Mouse (Mus musculus) neural tube, embryonic 13.5 days (tissue): ENCODE data around the gene BC005537. TPM values are rescaled to one million over a fixed set of nuclear protein-coding genes. Genes with fewer than 3 reads are reported as not detected.

Experiments
- ATAC-seq: fragments of 200-750 bp; cut with Nextera tagmentation; 2 replicates; pipeline ENCODE4 v1.8.0; 2017; ENCODE audit warnings: low read depth, mild to moderate bottlenecking, moderate TSS enrichment, moderate library complexity
- H3K27ac ChIP-seq: fragments of 300-500 bp; sonication (generic); replicated peaks from 2 replicates; pipeline ENCODE4 v1.5.1; 2015; ENCODE audit warnings: moderate library complexity, mild to moderate bottlenecking, inconsistent platforms
- H3K27me3 ChIP-seq: fragments of 300-500 bp; sonication (generic); 2 replicates; pipeline ENCODE4 v1.6.1; 2015; ENCODE audit warnings: mild to moderate bottlenecking, inconsistent platforms
- H3K36me3 ChIP-seq: fragments of 300-500 bp; sonication (generic); 2 replicates; pipeline ENCODE4 v1.6.1; 2015; ENCODE audit warnings: mild to moderate bottlenecking, inconsistent platforms
- H3K4me1 ChIP-seq: fragments of 300-500 bp; sonication (generic); replicated peaks from 2 replicates; pipeline ENCODE4 v1.6.1; 2015; ENCODE audit warnings: inconsistent platforms
- H3K4me2 ChIP-seq: fragments of 300-500 bp; sonication (generic); 2 replicates; pipeline ENCODE4 v1.6.1; 2015; ENCODE audit warnings: inconsistent platforms, mild to moderate bottlenecking, moderate library complexity
- H3K4me3 ChIP-seq: fragments of 300-500 bp; sonication (generic); 2 replicates; pipeline ENCODE4 v1.5.1; 2015; ENCODE audit warnings: mild to moderate bottlenecking, inconsistent platforms
- H3K9ac ChIP-seq: fragments of 300-500 bp; sonication (generic); 2 replicates; pipeline ENCODE4 v1.6.1; 2015; ENCODE audit warnings: moderate library complexity, mild to moderate bottlenecking, inconsistent platforms
- H3K9me3 ChIP-seq: fragments of 300-500 bp; sonication (generic); 2 replicates; pipeline ENCODE4 v1.6.1; 2016; ENCODE audit warnings: inconsistent platforms
- WGBS: fragments of 180-500 bp; shearing (Covaris S2); methylation state at CpG from one replicate; pipeline ENCODE4 v1.1.7; 2015; 5-methylcytosine and 5-hydroxymethylcytosine counted together
- polyA plus RNA-seq: library from polyadenylated mRNA; unstranded; fragments of >200 nt; fragmentation: Nextera tagmentation; extraction: Ambion mirVana; gene quantifications from 2 replicates; pipeline ENCODE4 v1.2.1, GENCODE M21; 2015

BC005537 gene
- polyA plus RNA-seq, 1 experiment from 2014 or later: 20.7 TPM

DNA sequence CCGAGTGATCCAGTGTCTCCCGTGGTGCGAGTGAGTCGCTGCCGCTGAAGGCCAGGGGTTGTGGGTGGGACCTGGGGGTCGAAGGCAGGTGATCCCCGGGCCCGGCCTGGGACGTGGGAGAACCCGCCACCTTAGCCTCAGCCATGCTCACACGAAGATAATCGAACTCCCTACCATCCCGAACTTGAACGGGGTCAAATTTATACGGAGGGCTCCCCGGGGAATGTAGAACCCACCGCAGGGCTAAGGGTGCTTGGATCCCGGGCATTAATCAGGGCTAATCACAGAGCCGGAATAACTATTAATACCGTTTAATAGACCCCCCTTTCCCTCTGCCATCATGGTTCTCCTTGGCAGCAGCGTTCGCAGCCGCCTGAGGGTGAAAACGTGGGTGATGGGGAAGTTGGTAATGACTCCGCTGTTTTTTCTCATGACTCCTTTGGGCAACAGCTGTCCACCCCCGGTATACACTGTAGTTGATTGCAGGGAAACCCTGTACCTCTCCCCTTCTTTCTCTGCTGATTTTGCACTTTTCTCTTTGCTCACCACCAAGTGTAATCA lies 754 bp downstream of the BC005537 start:
- ATAC-seq: no peak
- no peaks in the 10 kb centered on the region for H3K9me3 ChIP-seq
- peak overlapping the region; percentile 99 for H3K27ac ChIP-seq
- peaks cover 16% of the 10 kb centered on the region for H3K36me3 ChIP-seq
- peak overlapping the region; percentile 89 for H3K4me2 ChIP-seq
- peaks cover 39% of the 10 kb centered on the region for H3K4me1 ChIP-seq
- peak overlapping the region; percentile 98 for H3K4me3 ChIP-seq
- H3K27me3 ChIP-seq: no peaks in the 10 kb centered on the region
- peak overlapping the region; percentile 96 for H3K9ac ChIP-seq
- under 1% methylated on average over 26 of the region's 26 CpGs for WGBS

DNA sequence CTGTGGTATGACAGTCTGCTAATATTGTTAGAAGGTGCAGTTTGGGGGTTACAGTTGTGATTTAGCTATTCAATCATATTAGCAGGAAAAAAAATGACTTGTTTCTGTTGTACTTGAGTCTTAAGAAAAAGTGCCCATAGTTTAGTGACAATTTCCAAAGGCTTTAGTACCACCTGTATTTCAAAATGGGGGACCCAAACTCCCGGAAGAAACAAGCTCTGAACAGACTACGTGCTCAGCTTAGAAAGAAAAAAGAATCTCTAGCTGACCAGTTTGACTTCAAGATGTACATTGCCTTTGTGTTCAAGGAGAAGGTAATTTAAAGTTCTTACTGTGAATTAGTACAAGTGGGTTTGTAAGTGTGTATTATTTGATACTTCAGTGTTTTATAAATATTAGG lies 1.7 kb downstream of the BC005537 start:
- H3K36me3 ChIP-seq: peaks cover 26% of the 10 kb centered on the region
- H3K9me3 ChIP-seq: no peaks in the 10 kb centered on the region
- peak overlapping the region; percentile 89 for H3K4me2 ChIP-seq
- peaks cover 39% of the 10 kb centered on the region for H3K4me1 ChIP-seq
- WGBS: 23% methylated on average over 2 of the region's 2 CpGs
- no peaks in the 10 kb centered on the region for H3K27me3 ChIP-seq
- no peak overlapping the region for H3K27ac ChIP-seq
- ATAC-seq: no peak
- H3K4me3 ChIP-seq: peak overlapping the region; percentile 98
- H3K9ac ChIP-seq: peak overlapping the region; percentile 96

DNA sequence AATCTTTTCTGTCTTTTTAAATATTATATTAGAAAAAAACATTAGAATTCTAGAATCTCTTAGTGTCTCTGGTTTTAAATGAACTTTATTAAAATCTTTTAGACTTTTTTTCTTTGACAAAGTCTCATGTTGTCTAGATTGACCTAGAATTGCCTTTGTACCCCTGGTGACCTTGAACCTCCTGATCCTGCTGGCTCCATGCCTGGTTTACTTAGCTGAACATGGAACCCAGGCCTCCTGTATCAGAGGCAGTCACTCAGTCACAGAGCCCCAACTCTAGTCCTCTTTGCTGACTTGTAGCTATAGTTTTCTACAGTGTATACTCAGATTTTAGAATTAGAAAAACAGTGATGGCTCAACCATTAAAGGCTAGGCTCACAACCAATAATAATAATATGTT lies 4.6 kb downstream of the BC005537 start:
- H3K9ac ChIP-seq: no peak overlapping the region
- H3K36me3 ChIP-seq: peaks cover 52% of the 10 kb centered on the region
- no peaks in the 10 kb centered on the region for H3K27me3 ChIP-seq
- H3K4me1 ChIP-seq: peaks cover 34% of the 10 kb centered on the region
- no peak overlapping the region for H3K27ac ChIP-seq
- no peak for ATAC-seq
- no peaks in the 10 kb centered on the region for H3K9me3 ChIP-seq
- no peak overlapping the region for H3K4me2 ChIP-seq
- H3K4me3 ChIP-seq: no peak overlapping the region

DNA sequence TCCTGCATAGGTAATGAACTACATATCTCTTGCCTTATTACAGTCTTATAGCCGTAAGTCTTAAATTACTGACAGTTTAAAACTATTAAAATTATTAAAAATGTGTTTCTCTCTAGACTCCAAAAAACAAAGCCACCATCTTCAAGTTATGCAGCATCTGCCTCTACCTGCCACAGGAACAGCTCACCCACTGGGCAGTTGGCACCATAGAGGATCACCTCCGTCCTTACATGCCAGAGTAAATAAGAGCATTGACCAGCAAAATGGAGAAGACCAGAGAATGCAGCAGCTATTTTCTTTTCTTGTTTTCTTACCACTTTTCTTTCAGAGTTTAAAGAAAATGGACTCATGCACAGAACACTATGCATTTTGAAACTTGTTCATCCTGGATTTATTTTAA lies 11.1 kb downstream of the BC005537 start:
- 94% methylated on average over 2 of the region's 2 CpGs for WGBS
- H3K27me3 ChIP-seq: no peaks in the 10 kb centered on the region
- no peak overlapping the region for H3K4me2 ChIP-seq
- H3K4me1 ChIP-seq: no peaks in the 10 kb centered on the region
- no peak for ATAC-seq
- no peak overlapping the region for H3K9ac ChIP-seq
- no peaks in the 10 kb centered on the region for H3K9me3 ChIP-seq
- H3K4me3 ChIP-seq: no peak overlapping the region
- H3K36me3 ChIP-seq: peaks cover 73% of the 10 kb centered on the region
- H3K27ac ChIP-seq: no peak overlapping the region

DNA sequence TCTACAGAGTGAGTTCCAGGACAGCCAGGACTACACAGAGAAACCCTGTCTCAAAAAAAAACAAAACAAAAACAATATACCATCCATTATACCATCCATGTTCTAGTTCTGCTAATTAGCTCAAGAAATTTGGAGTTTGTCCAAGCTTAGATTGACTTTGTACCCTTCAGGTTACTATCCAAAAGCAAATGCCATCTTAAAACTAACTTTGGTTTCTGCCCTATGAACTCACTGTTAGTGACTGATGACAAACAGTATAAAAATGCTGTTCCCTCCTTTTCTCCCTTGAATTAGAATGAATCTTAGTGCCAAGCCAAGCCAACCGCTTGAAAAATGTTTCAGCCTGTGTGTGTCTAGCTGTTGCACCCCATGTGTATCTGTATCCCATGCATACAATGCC lies 13.2 kb downstream of the BC005537 start:
- Histone ChIP-seq H3K27me3 (no peaks in the 10 kb centered on the region), H3K27ac (no peak overlapping the region), H3K4me2 (no peak overlapping the region), H3K36me3 (peaks cover 55% of the 10 kb centered on the region), H3K4me1 (no peaks in the 10 kb centered on the region), H3K9ac (no peak overlapping the region), H3K4me3 (no peak overlapping the region), H3K9me3 (no peaks in the 10 kb centered on the region)
- ATAC-seq: no peak
- WGBS: 91% methylated on average over 1 of the region's 1 CpGs

DNA sequence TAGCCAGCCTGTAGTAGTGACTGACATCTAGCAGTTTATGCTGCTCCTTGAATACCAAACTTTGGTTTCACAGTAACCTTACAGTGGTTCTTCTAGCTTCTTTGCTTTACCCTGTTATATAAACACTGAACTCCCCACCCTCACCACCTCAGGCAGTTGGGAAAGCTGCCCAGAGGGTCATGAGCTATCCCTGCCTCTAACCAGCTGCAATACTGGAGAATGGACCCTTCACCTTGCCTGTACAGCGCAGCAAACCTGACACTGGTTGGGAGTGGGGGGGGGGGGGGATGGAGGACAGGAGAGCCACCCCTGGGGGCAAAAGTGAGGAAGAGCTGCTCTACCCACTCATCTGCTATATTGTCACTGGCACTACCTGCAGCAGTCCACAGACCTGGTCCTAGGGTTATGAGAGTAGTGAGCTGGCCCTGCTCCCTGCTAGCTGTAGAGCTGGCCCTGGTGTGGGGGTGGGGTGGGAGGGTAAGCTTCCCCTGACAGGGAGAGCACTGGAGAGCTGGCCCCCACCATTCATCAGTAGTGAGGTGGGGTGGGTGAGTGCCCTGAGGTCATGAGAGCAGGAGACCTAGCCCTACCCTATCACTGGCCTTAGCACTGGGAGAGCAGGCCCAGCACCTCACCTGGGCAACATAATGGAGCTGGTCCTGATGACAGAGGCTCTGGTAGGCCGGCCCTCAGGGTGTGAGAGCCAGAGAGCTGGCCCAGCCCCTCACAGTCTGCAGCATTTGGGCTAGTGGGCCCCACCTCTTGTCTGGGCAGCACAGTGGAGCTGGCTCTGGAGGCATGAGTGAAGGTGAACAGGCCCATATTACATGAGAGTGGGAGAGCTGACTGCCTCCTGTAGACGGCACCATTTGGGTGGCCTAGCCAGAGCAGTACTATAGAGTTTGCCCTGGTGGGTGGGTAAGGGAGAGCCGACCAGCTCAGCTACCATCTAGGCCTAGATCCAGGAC lies 15.0 kb downstream of the BC005537 start:
- Histone ChIP-seq H3K27ac (no peak overlapping the region), H3K4me3 (no peak overlapping the region), H3K27me3 (no peaks in the 10 kb centered on the region), H3K4me2 (no peak overlapping the region), H3K9me3 (no peaks in the 10 kb centered on the region), H3K4me1 (no peaks in the 10 kb centered on the region), H3K36me3 (peaks cover 37% of the 10 kb centered on the region), H3K9ac (no peak overlapping the region)
- peak; percentile 79 for ATAC-seq
- WGBS: 71% methylated on average over 4 of the region's 4 CpGs

DNA sequence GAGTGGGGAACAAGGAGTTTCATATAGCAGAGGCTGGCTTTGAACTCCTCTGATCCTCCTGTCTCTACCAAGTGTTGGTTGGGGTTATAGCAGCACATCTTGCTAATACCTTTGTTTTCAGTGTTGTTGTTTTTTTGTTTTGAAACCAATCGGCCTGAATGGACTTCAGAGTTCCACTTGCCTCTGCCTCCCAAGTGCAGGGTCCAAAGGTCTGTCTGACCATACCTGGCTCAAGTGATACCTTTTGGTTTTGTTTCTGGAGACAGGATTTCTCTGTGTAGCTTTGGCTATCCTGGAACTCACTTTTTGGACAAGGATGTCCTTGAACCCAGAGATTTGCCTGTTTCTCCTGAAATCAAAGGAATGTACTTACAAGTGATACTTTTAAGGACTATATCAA lies 18.5 kb downstream of the BC005537 start:
- Histone ChIP-seq H3K36me3 (peaks cover 10% of the 10 kb centered on the region), H3K27me3 (no peaks in the 10 kb centered on the region), H3K4me2 (no peak overlapping the region), H3K4me3 (no peak overlapping the region), H3K9ac (no peak overlapping the region), H3K4me1 (no peaks in the 10 kb centered on the region), H3K27ac (no peak overlapping the region), H3K9me3 (no peaks in the 10 kb centered on the region)
- 78% methylated on average over 1 of the region's 1 CpGs for WGBS
- ATAC-seq: no peak

DNA sequence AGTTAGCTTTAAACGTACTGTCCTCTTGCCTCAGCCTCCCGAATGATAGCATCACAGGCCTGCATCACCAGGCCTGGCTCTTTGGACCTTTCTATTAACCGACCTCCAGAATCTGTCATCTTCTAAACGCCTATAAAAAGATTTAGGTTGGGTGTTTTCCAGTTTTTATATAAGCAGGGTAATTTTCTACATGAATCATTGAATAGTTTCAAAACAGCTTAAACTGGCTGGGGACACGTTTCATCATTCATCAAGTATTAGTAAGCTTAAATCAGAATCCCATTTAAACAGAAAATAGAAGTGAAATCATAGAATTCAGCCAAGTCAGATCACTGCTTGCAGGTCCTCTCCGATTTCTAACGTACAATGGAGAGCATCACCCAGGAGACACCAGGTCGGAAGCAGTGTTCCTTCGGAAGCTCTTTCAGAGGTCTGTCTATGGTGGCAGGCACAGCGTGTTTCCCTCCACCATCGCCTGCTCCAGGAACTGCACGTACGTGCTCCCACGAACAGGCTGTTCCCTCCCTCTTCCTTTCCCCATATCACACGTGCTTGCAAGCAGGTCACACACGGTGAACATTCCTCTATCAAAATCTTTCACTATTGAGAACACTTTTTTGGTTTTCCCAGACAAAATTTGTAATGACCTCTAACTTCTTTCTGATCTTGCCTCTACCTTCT lies 21.3 kb downstream of the BC005537 start:
- H3K27me3 ChIP-seq: no peaks in the 10 kb centered on the region
- no peak overlapping the region for H3K4me3 ChIP-seq
- 88% methylated on average over 16 of the region's 16 CpGs for WGBS
- H3K4me2 ChIP-seq: no peak overlapping the region
- no peak for ATAC-seq
- no peak overlapping the region for H3K9ac ChIP-seq
- no peaks in the 10 kb centered on the region for H3K4me1 ChIP-seq
- no peaks in the 10 kb centered on the region for H3K36me3 ChIP-seq
- H3K9me3 ChIP-seq: no peaks in the 10 kb centered on the region
- no peak overlapping the region for H3K27ac ChIP-seq

DNA sequence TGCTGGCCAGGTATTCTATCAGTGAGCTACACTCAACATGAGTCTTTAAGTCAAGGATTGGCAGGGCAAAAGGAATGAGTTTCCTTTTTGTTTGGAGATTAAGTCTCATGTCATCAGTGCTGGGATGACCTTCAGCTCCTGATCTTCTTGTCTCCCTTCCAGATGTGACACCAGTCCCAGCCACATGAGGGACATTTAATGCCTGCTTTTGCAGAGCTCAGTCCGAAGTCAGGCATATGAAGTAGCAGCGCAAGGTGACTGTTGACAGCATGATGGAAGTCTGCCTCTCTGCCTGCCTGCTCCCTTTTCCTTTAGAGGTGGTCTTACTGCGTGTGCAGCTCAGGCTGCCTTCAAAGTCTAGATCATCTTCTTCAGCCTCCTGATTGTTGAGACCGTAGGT lies 23.2 kb downstream of the BC005537 start:
- Histone ChIP-seq H3K4me1 (no peaks in the 10 kb centered on the region), H3K36me3 (no peaks in the 10 kb centered on the region), H3K9ac (no peak overlapping the region), H3K4me3 (no peak overlapping the region), H3K27me3 (no peaks in the 10 kb centered on the region), H3K27ac (no peak overlapping the region), H3K9me3 (no peaks in the 10 kb centered on the region), H3K4me2 (no peak overlapping the region)
- ATAC-seq: no peak
- WGBS: 96% methylated on average over 4 of the region's 4 CpGs

DNA sequence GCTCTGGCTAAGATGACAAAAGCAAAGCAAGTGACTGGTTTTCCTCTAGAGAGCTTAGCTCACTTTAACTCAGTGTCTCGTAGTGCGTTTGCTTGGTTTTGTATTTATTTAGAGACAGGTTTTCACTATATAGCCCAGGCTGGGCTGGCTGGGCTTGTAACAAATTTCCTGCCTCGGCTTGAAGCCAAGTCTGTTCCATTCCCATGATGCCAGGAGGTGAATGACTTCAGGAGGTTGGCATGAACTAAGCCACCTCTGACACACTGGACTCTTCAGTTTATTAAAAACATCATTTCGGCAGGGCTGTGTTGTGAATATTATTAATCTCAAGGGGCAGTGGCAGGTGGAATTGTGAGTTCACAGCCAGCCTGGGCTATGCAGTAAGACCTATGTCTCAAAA lies 24.1 kb downstream of the BC005537 start:
- 92% methylated on average over 4 of the region's 4 CpGs for WGBS
- Histone ChIP-seq H3K4me2 (no peak overlapping the region), H3K27ac (no peak overlapping the region), H3K4me3 (no peak overlapping the region), H3K27me3 (no peaks in the 10 kb centered on the region), H3K36me3 (no peaks in the 10 kb centered on the region), H3K9ac (no peak overlapping the region), H3K9me3 (no peaks in the 10 kb centered on the region), H3K4me1 (peaks cover 2% of the 10 kb centered on the region)
- no peak for ATAC-seq

DNA sequence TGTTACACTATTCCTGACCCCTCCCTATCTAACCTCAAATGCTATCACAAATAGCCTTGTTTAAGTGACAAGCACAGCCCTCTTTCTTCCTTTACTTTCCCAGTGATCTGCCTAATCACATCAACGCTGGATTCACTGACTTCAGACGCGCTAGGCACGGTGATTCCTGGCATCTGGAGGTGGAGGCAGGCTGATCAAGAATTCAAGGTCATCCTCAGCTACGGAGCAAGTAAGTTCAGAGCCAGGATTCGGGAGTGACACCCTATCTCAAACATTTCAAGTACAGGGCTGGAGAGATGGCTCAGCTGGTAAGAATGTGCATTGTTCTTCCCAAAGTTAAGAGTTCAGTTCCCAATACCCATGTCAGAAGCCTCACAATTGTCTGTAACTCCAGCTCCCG lies 24.7 kb downstream of the BC005537 start:
- no peak overlapping the region for H3K9ac ChIP-seq
- no peak overlapping the region for H3K4me3 ChIP-seq
- WGBS: 86% methylated on average over 7 of the region's 7 CpGs
- H3K9me3 ChIP-seq: no peaks in the 10 kb centered on the region
- no peaks in the 10 kb centered on the region for H3K27me3 ChIP-seq
- no peak overlapping the region for H3K27ac ChIP-seq
- ATAC-seq: no peak
- H3K4me2 ChIP-seq: no peak overlapping the region
- no peaks in the 10 kb centered on the region for H3K36me3 ChIP-seq
- H3K4me1 ChIP-seq: peaks cover 4% of the 10 kb centered on the region

DNA sequence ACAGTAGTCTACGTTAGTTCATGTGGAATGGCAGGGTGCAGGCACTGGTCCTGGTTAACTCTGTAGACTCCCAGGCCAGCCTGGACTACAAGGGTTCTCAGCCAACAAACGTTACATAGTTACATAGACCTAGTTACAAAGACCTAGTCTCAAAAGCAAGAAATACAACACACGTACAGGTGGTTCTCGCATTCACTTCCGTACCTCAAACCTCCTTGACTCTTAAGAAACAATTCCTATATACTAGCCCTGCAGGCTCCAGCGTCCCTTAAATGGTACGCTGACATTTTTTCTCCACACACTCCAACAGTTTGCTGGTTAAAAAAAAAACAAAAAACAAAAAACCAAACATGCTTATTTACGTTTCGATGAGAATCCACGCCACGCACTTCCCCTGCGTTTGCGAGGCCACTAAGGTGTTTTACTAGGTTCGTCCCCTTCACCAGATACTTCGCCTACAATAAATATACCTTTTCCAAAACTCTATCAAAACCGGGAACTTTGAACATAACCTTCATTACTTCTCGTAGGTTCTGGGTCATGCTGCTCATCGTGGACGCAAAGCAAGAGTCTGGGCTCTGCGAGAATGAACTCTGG lies 29.4 kb downstream of the BC005537 start:
- 3% methylated on average over 20 of the region's 20 CpGs for WGBS

More for the DNA sequence above, 29.4 kb downstream of the BC005537 start:
- Histone ChIP-seq H3K36me3 (no peaks in the 10 kb centered on the region), H3K4me1 (peaks cover 34% of the 10 kb centered on the region), H3K27ac (peak overlapping the region; percentile 94; the same call in 1 of the 2 replicates), H3K4me2 (peak overlapping the region; percentile 69), H3K4me3 (peak overlapping the region; percentile 95), H3K27me3 (no peaks in the 10 kb centered on the region), H3K9ac (peak overlapping the region; percentile 65), H3K9me3 (no peaks in the 10 kb centered on the region)
- ATAC-seq: no peak
